In the genomic region with DNA sequence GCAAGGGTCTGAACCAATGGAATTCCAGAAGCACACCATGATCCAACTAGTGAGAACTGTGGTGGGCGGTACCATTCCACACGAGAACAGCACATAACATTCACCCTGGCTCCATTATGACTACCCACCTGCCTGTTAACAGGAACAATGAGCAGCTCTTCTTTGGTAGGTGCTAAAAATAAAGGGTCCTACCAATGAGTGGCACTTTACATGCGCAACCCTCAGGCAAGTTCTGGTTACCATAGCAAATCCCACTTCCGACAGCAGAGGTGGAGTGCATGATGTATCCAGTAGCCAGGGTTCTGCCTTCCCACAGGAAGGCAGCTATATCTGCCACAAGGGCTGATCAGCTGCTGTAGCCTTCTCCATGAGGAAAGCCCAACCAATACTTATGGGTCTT, we compare ENCODE assay signal across 21 mouse cellular contexts. TPM values are rescaled to one million over a fixed set of nuclear protein-coding genes. Genes with fewer than 3 reads are reported as not detected.
A peak's percentile ranks its signal among the peaks of the same experiment; 100 is the strongest.
DNase-seq lines count a peak whose midpoint lies in the region; ATAC-seq lines count a peak whose summit lies in the region.
"Had no signal": no experiment of that assay in that cellular context is flagged by ENCODE, and none has a peak within 500 bp of the region (broad histone marks: within the 10 kb centered on the region; RNA-seq: fewer than 3 reads in every experiment).

No protein-coding gene starts in this region.

- intact Hi-C loops in left cerebral cortex, postnatal 14 days (cut with DNase I), result no loop called here
- intact Hi-C loops in left cerebral cortex, postnatal 10 days (cut with DNase I), result no loop called here

- ATAC-seq in erythroblast, adult 5-6 weeks (replicated peaks; ENCODE audit: low FRiP score, poor library complexity, severe bottlenecking), result no peak
- ATAC-seq: activated CD4-positive, CD25-positive, alpha-beta regulatory T cell, adult 4 months; forebrain, postnatal 0 days; inflammation-experienced regulatory T-cells, adult 6 months had no signal

- DNase-seq in layer of hippocampus, adult 11-12 months (ENCODE audit: low spot score), result peak; percentile 47
- DNase-seq in layer of hippocampus, postnatal 10 days (ENCODE audit: low spot score in 2 of 2), result no peak
- DNase-seq in left cerebral cortex, postnatal 14 days (ENCODE audit: low spot score in 2 of 2), result peak; percentile 17 to 62
- DNase-seq in left cerebral cortex, postnatal 10 days (ENCODE audit: extremely low spot score in 1 of 2, low spot score in 2 of 2), result no peak
- DNase-seq in ZHBTc4 (ENCODE audit: low read depth, low spot score), result peak; percentile 28
- DNase-seq in layer of hippocampus, postnatal 36 days, result peak; percentile 28 to 31
- DNase-seq: adrenal gland, adult 2 months; adrenal gland, postnatal 36 days; cerebellum, adult 2 months; cerebellum, postnatal 14 days; forebrain, postnatal 0 days; gastrocnemius, postnatal 14 days; heart, postnatal 14 days; kidney, adult 11 months; kidney, postnatal 25 days; lung, postnatal 36 days; right cerebral cortex, postnatal 14 days; thymus, postnatal 4 days had no signal

RNA-seq across cellular contexts. Expression of a gene that starts 11.3 kb away (rescaled TPM):
- total RNA-seq in layer of hippocampus, postnatal 10 days (2021), result 10 to 100 TPM; 39.4 to 46.7 TPM
- total RNA-seq in left cerebral cortex, postnatal 14 days (2021), result 10 to 100 TPM; 81.5 to 91.1 TPM
- 100 to 1,000 TPM; 106 to 114 TPM for total RNA-seq in left cerebral cortex, postnatal 10 days (2021)
- 10 to 100 TPM; 44.1 to 71.4 TPM for total RNA-seq in layer of hippocampus, postnatal 36 days (2021)
- total RNA-seq in erythroblast, adult 5-6 weeks (2015; ENCODE audit: low replicate concordance), result not detected in 2 replicates
- 0.14 and 0.17 TPM in 2 replicates for total RNA-seq in erythroblast, adult 5-6 weeks (2017; ENCODE audit: low replicate concordance)

Comparison
In these comparisons a context has a peak if more than half of its experiments do, and no peak if none do; other contexts are left out.
1. DNase-seq: peak in layer of hippocampus, adult 11-12 months (single experiment), left cerebral cortex, postnatal 14 days (2 of 2), ZHBTc4 (single experiment) and layer of hippocampus, postnatal 36 days (2 of 2); none in layer of hippocampus, postnatal 10 days (0 of 2) and left cerebral cortex, postnatal 10 days (0 of 2).
2. RNA of a gene that starts 11.3 kb away (total RNA-seq): 106 to 114 TPM in left cerebral cortex, postnatal 10 days, 81.5 to 91.1 TPM in left cerebral cortex, postnatal 14 days, 44.1 to 71.4 TPM in layer of hippocampus, postnatal 36 days and 39.4 to 46.7 TPM in layer of hippocampus, postnatal 10 days; 0.14 to 0.17 TPM in erythroblast, adult 5-6 weeks; every median in the first group is over 10 times any median in the second.